1 mouse cellular context compared by ENCODE assay signal in the genomic region with DNA sequence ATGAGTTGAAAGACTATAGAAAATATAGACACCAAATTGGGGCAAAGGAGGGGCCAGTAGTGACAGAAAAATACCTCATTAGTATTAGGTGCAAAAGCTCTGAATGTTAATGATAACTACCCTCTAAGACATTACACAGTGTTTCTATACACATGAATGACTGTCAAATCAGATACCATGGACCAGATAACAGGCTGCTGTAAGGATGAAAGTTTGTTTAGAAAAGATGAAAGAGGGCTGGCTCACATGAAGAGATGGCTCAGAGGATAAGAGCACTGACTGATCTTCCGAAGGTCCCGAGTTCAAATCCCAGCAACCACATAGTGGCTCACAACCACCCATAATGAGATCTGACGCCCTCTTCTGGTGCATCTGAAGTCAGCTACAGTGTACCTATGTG.
TF ChIP-seq lines count a peak whose summit lies in the region.

No protein-coding gene starts in this region.

TF ChIP-seq in MEL, 35 proteins besides CTCF, POLR2A, EP300 and RAD21:
- TF ChIP-seq MAFK (IDR thresholded peaks at IDR 0.05; ENCODE audit: borderline replicate concordance, low read depth, low read length) (0 out of 2 replicates have a peak, but pooled peaks have one; percentile 12), ZMIZ1 (IDR thresholded peaks at IDR 0.05; ENCODE audit: low read depth, low read length) (0 out of 2 replicates have a peak, but pooled peaks have one; percentile 42), ZC3H11A (IDR thresholded peaks at IDR 0.05; ENCODE audit: low read depth, low read length) (0 out of 2 replicates have a peak, but pooled peaks have one; percentile 12), ETS1 (IDR thresholded peaks at IDR 0.05; ENCODE audit: low read depth, low read length) (peak; percentile 66; the same call in 1 of the 2 replicates), ELF1 (IDR thresholded peaks at IDR 0.05; ENCODE audit: low read depth, low read length) (peak; percentile 26; the same call in 1 of the 2 replicates), GATA1 (IDR thresholded peaks at IDR 0.05; ENCODE audit: low read depth, low read length) (peak; percentile 62; the same call in 1 of the 2 replicates), TCF12 (IDR thresholded peaks at IDR 0.05; ENCODE audit: low read depth, low read length) (peak; percentile 21; the same call in 1 of the 2 replicates), POLR2AphosphoS2 (IDR thresholded peaks at IDR 0.05; ENCODE audit: low read length) (0 out of 2 replicates have a peak, but pooled peaks have one; percentile 8), TBP (IDR thresholded peaks at IDR 0.05; ENCODE audit: low read depth, low read length) (peak; percentile 69; the same call in 1 of the 2 replicates), RCOR1 (IDR thresholded peaks at IDR 0.05; ENCODE audit: low read depth, low read length) (0 out of 2 replicates have a peak, but pooled peaks have one; percentile 18)
